Mouse (Mus musculus) CH12.LX (cell line): ENCODE results near the gene Dlgap1. TPM values are rescaled to one million over a fixed set of nuclear protein-coding genes. Genes with fewer than 3 reads are reported as not detected.

Source experiments
- DNase-seq: peaks from one replicate; pipeline ENCODE4 v3.0.0-alpha.2; 2013; ENCODE audit errors: extremely low read depth
- H3K27ac ChIP-seq: 2 replicates; pipeline ENCODE4 v1.5.1; 2012; ENCODE audit warnings: low read depth, mild to moderate bottlenecking, control low read depth, moderate library complexity; ENCODE audit not compliant: insufficient read depth
- H3K27me3 ChIP-seq: replicated peaks from 2 replicates; pipeline ENCODE3; 2012; ENCODE audit warnings: inconsistent platforms
- H3K36me3 ChIP-seq, 2 experiments: replicated peaks in 1 of 2; 2 replicates each; pipeline versions ENCODE3 to v1.6.1; 2012; ENCODE audit warnings: inconsistent platforms in 1 of 2, low read length in 1 of 2, mild to moderate bottlenecking in 1 of 2, mixed read lengths in 1 of 2, moderate library complexity in 1 of 2; ENCODE audit not compliant: control insufficient read depth in 1 of 2, insufficient read depth in 1 of 2
- H3K4me1 ChIP-seq, 2 experiments: 2 replicates each; pipeline ENCODE4 v1.6.1; 2012; ENCODE audit warnings: inconsistent platforms in 1 of 2, moderate library complexity in 1 of 2; ENCODE audit not compliant: insufficient read depth in 2 of 2, control insufficient read depth in 1 of 2
- H3K4me2 ChIP-seq: 2 replicates; pipeline ENCODE4 v1.6.1; 2012; ENCODE audit warnings: low read depth, mild to moderate bottlenecking, control low read depth; ENCODE audit not compliant: poor library complexity, insufficient read depth, severe bottlenecking
- H3K4me3 ChIP-seq, 3 experiments: fragments of 150-350 bp in 1 of 3; sonication (generic) in 1 of 3; replicated peaks in 1 of 3; 2 replicates each; pipeline versions ENCODE3 to v1.5.1; 2011 to 2012; ENCODE audit warnings: low read depth in 2 of 3, low read length in 2 of 3, mild to moderate bottlenecking in 2 of 3, moderate library complexity in 2 of 3, control low read depth in 1 of 3, improper control_type of control experiment in 1 of 3, inconsistent platforms in 1 of 3, mixed read lengths in 1 of 3; ENCODE audit not compliant: poor library complexity in 1 of 3
- H3K79me2 ChIP-seq: replicated peaks from 2 replicates; pipeline ENCODE4 v1.6.1; 2012; ENCODE audit warnings: mild to moderate bottlenecking, moderate library complexity; ENCODE audit not compliant: control insufficient read depth, poor library complexity, insufficient read depth, severe bottlenecking; ENCODE audit errors: extremely low read depth
- H3K9ac ChIP-seq: 2 replicates; pipeline ENCODE4 v1.6.1; 2012; ENCODE audit warnings: low read depth, mild to moderate bottlenecking, control low read depth, moderate library complexity; ENCODE audit not compliant: insufficient read depth
- H3K9me3 ChIP-seq: replicated peaks from 2 replicates; pipeline ENCODE3; 2012; ENCODE audit warnings: low read length, inconsistent platforms, mixed read lengths
- CHD2 ChIP-seq: IDR thresholded peaks from 2 replicates; pipeline ENCODE4 v1.6.1; 2011; ENCODE audit warnings: low read length, improper control_type of control experiment
- KAT2A ChIP-seq: IDR thresholded peaks from 2 replicates; pipeline ENCODE4 v1.6.1; 2012; ENCODE audit warnings: low read length, improper control_type of control experiment, inconsistent platforms; ENCODE audit not compliant: insufficient replicate concordance
- MAFK ChIP-seq: IDR thresholded peaks from 2 replicates; pipeline ENCODE4 v1.6.1; 2011; ENCODE audit warnings: low read length, improper control_type of control experiment; ENCODE audit not compliant: insufficient replicate concordance
- MAX ChIP-seq: IDR thresholded peaks from 2 replicates; pipeline ENCODE4 v1.6.1; 2011; ENCODE audit warnings: low read length, improper control_type of control experiment
- NELFE ChIP-seq: IDR thresholded peaks from 2 replicates; pipeline ENCODE4 v1.6.1; 2011; ENCODE audit warnings: low read depth, low read length, improper control_type of control experiment
- NRF1 ChIP-seq: IDR thresholded peaks from 2 replicates; pipeline ENCODE4 v1.6.1; 2014; ENCODE audit warnings: low read depth, mild to moderate bottlenecking, inconsistent platforms, low read length, improper control_type of control experiment, moderate library complexity
- RCOR1 ChIP-seq: conservative IDR thresholded peaks from 2 replicates; pipeline ENCODE4 v1.6.1; 2012; ENCODE audit warnings: low read depth, mild to moderate bottlenecking, inconsistent platforms, low read length, improper control_type of control experiment
- USF1 ChIP-seq: IDR thresholded peaks from 2 replicates; pipeline ENCODE4 v1.6.1; 2014; ENCODE audit warnings: low read depth, mild to moderate bottlenecking, inconsistent platforms, low read length, improper control_type of control experiment
- ZMIZ1 ChIP-seq: IDR thresholded peaks from 2 replicates; pipeline ENCODE4 v1.6.1; 2012; ENCODE audit warnings: low read depth, mild to moderate bottlenecking, inconsistent platforms, low read length, improper control_type of control experiment
- ZNF384 ChIP-seq: IDR thresholded peaks from 2 replicates; pipeline ENCODE4 v1.6.1; 2012; ENCODE audit warnings: low read depth, low read length, improper control_type of control experiment, inconsistent platforms
- dilution Hi-C: fragments of 300-500 bp; cut with MboI; formaldehyde crosslinking; loops from 2 replicates; pipeline ENCODE4 v1.14.3; 2020; ENCODE audit warnings: low sequenced_read_pairs; ENCODE audit not compliant: extremely low pct_unique_long_range_greater_than_20kb, extremely low pct_ligation_motif_present
- in situ Hi-C: fragments of 300-500 bp; cut with MboI; formaldehyde crosslinking; loops from 3 replicates; pipeline ENCODE4 v1.14.3; 2019; ENCODE audit warnings: low sequenced_read_pairs, low pct_ligation_motif_present, low pct_unique_long_range_greater_than_20kb, mixed read lengths
- polyA plus RNA-seq: library from polyadenylated mRNA; unstranded; fragments of >175 nt; gene quantifications from 2 replicates; pipeline ENCODE4 v1.2.1, GENCODE M21; 2012; ENCODE audit warnings: low read depth; ENCODE audit not compliant: insufficient read length
- total RNA-seq, 2 experiments: library from RNA; depleted of rRNA; stranded (reverse); fragments of 300-350 nt in 1 of 2; fragments of >200 nt in 1 of 2; gene quantifications; 2 replicates each; pipeline ENCODE4 v1.2.3; 2012 to 2014

The Dlgap1 gene
- total and polyA plus RNA-seq, 3 experiments: 0.51 to 2.7 (median 1.2) TPM

- no peak overlapping the region for H3K9ac ChIP-seq
- H3K9me3 ChIP-seq: no peaks in the 10 kb centered on the region
- no peaks in the 10 kb centered on the region for H3K4me1 ChIP-seq
- TF ChIP-seq USF1 (no peak), KAT2A (no peak), CHD2 (no peak), NELFE (no peak), RCOR1 (no peak)
- in situ Hi-C loops: loop anchor here (25.0 kb wide), 1 partner anchor 214 kb away; no protein-coding TSS in a partner anchor
- no peaks in the 10 kb centered on the region for H3K36me3 ChIP-seq
- no peak overlapping the region for H3K4me3 ChIP-seq
- no peak for DNase-seq
- peaks cover 22% of the 10 kb centered on the region for H3K27me3 ChIP-seq
- dilution Hi-C loops: no loop called here
- no peak overlapping the region for H3K4me2 ChIP-seq
- no peaks in the 10 kb centered on the region for H3K79me2 ChIP-seq
- H3K27ac ChIP-seq: no peak overlapping the region
Measured at GRCm38 (mm10) chr17:70626396-70626795, 657.5 kb downstream of the Dlgap1 start.

GRCm38 (mm10) chr17:70626925-70627324, 658.1 kb downstream of the Dlgap1 start:
- no peak for DNase-seq
- Histone ChIP-seq H3K9me3 (no peaks in the 10 kb centered on the region), H3K4me3 (no peak overlapping the region), H3K4me1 (no peaks in the 10 kb centered on the region), H3K36me3 (no peaks in the 10 kb centered on the region), H3K4me2 (no peak overlapping the region), H3K79me2 (no peaks in the 10 kb centered on the region), H3K27me3 (peaks cover 23% of the 10 kb centered on the region), H3K27ac (no peak overlapping the region), H3K9ac (no peak overlapping the region)
- TF ChIP-seq ZMIZ1 (no peak), MAFK (no peak), KAT2A (no peak)
- dilution Hi-C loops: no loop called here
- in situ Hi-C loops: loop anchor here (25.0 kb wide), 1 partner anchor 215 kb away; no protein-coding TSS in a partner anchor

DNA sequence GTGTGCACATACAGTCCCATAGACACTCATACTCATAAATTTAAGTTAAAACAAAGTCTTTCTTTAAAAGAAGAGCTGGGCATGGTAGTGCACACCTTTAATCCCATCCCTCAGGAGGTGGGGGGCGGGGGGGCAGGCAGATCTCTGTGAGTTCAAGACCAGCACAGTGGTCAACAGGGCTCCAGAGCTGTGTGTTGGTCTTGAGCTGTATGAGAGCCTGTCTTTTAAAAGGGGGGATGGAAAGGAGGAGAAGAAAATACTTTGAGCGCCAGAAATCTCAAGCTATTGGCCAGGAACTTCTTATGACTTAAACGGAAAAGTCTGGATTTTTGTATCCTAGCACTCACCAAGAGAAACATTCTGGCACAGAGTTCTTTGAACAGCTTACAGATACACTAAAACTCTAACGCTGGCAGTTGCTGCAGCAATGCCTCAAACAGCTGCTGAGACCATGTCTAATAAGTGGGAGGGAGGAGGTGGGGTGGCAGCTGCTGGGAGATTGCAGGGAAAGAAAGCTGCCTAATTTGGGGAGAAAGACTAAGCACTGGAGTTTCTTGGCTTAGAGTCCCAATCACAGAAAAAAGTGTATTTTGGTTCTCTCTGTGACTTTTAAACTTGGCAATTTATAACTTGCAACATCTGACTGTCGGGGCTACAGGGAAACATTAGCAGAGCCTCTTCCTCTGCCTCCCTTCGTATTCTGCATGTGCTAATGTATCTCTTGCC, 660.9 kb downstream of the Dlgap1 start:
- H3K4me1 ChIP-seq: no peaks in the 10 kb centered on the region
- H3K9me3 ChIP-seq: no peaks in the 10 kb centered on the region
- H3K4me3 ChIP-seq: no peak overlapping the region
- no peaks in the 10 kb centered on the region for H3K79me2 ChIP-seq
- no peak for DNase-seq
- no peak for TF ChIP-seq MAX
- no peak for TF ChIP-seq ZNF384
- no peak for TF ChIP-seq NRF1
- TF ChIP-seq, all 38 proteins: peak for 0
- Histone ChIP-seq H3K27ac (no peak overlapping the region), H3K36me3 (no peaks in the 10 kb centered on the region), H3K4me2 (no peak overlapping the region), H3K27me3 (peaks cover 22% of the 10 kb centered on the region), H3K9ac (no peak overlapping the region)
- dilution Hi-C loops: no loop called here
- in situ Hi-C loops: loop anchor here (25.0 kb wide), 1 partner anchor 218 kb away; no protein-coding TSS in a partner anchor
